Mouse (Mus musculus): ENCODE measurements around the gene Olfr1118.
"Not testable (repeated sequence)": the region's sequence is repeated elsewhere in the genome, so short reads cannot be mapped to it uniquely, and the experiment has no call there.

Olfr1118 gene

GRCm38 (mm10) chr2:87307281-87307680, at the start of gene Olfr1118:
TSS of gene Olfr1118 (plus strand) at chr2:87307581.
- in situ Hi-C loops (cut with MboI, MseI): no loop called here

- in situ Hi-C loops (cut with MboI, MseI): no loop called here
Measured at GRCm38 (mm10) chr2:87267234-87267633, 40.1 kb upstream of the Olfr1118 start, which contains the start of gene Olfr1116. TSS of gene Olfr1116 (plus strand) at chr2:87267534.

- in situ Hi-C loops (cut with MboI, MseI): not testable (repeated sequence)
Measured at GRCm38 (mm10) chr2:87293977-87294376, 13.4 kb upstream of the Olfr1118 start.

- in situ Hi-C loops (cut with MboI, MseI): no loop called here
Measured at GRCm38 (mm10) chr2:87354515-87354914, 47.1 kb downstream of the Olfr1118 start, which contains the start of gene Olfr1120. TSS of gene Olfr1120 (plus strand) at chr2:87354815.

- in situ Hi-C loops (cut with MboI, MseI): not testable (repeated sequence)
Measured at GRCm38 (mm10) chr2:87360121-87360520, 52.7 kb downstream of the Olfr1118 start.
